Mouse (Mus musculus) MEL (cell line): ENCODE measurements around the gene Fscn3.

Source experiments
- CTCF ChIP-seq, 3 experiments: IDR thresholded peaks in 2 of 3; conservative IDR thresholded peaks in 1 of 3; 2 replicates each; pipeline ENCODE4 v1.5.1; 2011 to 2012; ENCODE audit warnings: low read length in 3 of 3, low read depth in 2 of 3, mild to moderate bottlenecking in 2 of 3, improper control_type of control experiment in 1 of 3, inconsistent platforms in 1 of 3, mixed read lengths in 1 of 3, moderate library complexity in 1 of 3; ENCODE audit not compliant: control insufficient read depth in 1 of 3, insufficient read depth in 1 of 3, poor library complexity in 1 of 3, severe bottlenecking in 1 of 3
- MAX ChIP-seq: IDR thresholded peaks from 2 replicates; pipeline ENCODE4 v1.6.1; 2011; ENCODE audit warnings: low read length, improper control_type of control experiment
- TAL1 ChIP-seq: IDR thresholded peaks from 2 replicates; pipeline ENCODE4 v1.6.1; 2012; ENCODE audit warnings: mild to moderate bottlenecking, inconsistent platforms, low read length, moderate library complexity, mixed read lengths
- USF2 ChIP-seq, 2 experiments: IDR thresholded peaks; 2 replicates each; pipeline ENCODE4 v1.6.1; 2011 to 2012; ENCODE audit warnings: improper control_type of control experiment in 2 of 2, low read length in 2 of 2, borderline replicate concordance in 1 of 2, inconsistent platforms in 1 of 2, low read depth in 1 of 2, mild to moderate bottlenecking in 1 of 2; ENCODE audit not compliant: insufficient read depth in 1 of 2

GRCm38 (mm10) chr6:28450481-28450880 is 22.9 kb downstream of the Fscn3 start:
- TF ChIP-seq CTCF (IDR thresholded peaks at IDR 0.05 in 2 of 3, conservative IDR thresholded peaks at IDR 0.05 in 1 of 3; ENCODE audit: control insufficient read depth in 1 of 3, insufficient read depth in 1 of 3, low read depth in 2 of 3, low read length in 3 of 3, poor library complexity in 1 of 3, severe bottlenecking in 1 of 3), result no peak
- TF ChIP-seq MAX, result no peak
- TF ChIP-seq USF2 (IDR thresholded peaks at IDR 0.05; ENCODE audit: borderline replicate concordance in 1 of 2, insufficient read depth in 1 of 2, low read depth in 1 of 2, low read length in 2 of 2), result no peak
- no peak for TF ChIP-seq TAL1
